Mouse (Mus musculus): ENCODE measurements around the gene Ccdc63.
"Not testable (repeated sequence)": the region's sequence is repeated elsewhere in the genome, so short reads cannot be mapped to it uniquely, and the experiment has no call there.

The Ccdc63 gene

DNA sequence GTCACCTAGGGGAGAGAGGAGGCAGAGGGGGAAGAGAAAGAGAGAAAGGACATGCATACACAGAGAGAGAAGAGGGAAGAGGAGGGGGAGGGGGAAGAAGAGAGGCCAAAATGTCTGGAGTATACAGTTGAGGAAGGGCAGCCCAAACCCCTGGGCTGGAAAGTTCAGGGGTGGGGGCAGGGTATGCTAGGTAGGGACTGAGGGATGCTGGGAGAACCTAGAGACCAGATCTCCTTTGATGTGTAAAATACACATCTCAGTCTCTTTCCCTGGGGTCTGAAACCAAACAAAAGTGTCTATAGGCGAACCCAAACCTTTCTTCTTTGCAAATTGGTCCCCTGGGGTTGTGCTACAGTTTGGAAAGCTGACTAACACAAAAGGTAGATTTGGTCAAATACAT lies 7.5 kb upstream of the Ccdc63 start:
- no peak for DNase-seq (ENCODE audit: low spot score)

DNA sequence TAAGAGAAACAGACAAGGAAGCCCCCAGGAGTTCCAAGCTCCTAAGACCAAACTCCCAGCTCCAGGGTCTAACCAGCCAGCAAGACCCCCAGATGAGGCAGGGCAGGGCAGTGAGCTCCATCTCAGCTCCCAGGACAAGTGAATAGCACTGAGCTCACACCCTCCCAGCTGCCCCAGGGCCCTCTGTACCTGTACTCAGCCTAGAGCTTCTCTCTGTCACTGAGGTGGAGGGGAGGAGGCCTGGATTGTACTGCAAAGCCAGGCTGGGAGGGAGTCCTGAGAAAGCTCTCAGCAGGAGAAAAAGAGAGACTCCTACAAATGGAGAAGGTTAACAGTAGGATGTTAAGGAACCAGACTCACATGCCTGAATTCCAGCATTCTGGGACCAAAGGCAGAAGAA lies 6.0 kb upstream of the Ccdc63 start:
- no peak for DNase-seq (ENCODE audit: low spot score)

DNA sequence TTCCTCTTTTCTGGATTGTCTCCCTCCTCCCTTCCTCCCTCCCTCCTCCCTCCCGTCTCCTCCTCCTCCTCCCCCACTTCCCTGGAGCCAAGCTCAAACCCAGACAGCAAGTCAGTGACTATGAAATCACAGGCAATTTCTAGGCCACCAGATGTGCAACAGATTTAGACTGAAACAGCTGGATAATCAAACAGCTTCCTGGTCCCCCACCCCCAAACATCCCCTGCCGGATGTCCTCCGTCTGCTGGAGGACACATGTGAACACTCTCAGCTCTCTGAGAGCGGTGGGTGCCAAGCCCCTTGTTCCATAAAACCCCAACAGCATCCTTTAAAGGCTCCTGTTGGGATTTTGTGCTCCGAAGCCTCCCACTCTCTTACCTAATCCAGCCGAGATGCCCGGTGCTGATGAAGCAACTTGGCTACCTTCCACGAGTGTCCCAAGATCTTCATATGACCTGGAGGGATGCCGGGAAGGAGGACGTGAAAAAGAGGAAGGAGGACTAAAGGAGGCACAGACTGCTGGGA lies 5.5 kb upstream of the Ccdc63 start:
- DNase-seq (ENCODE audit: low spot score) = no peak

DNA sequence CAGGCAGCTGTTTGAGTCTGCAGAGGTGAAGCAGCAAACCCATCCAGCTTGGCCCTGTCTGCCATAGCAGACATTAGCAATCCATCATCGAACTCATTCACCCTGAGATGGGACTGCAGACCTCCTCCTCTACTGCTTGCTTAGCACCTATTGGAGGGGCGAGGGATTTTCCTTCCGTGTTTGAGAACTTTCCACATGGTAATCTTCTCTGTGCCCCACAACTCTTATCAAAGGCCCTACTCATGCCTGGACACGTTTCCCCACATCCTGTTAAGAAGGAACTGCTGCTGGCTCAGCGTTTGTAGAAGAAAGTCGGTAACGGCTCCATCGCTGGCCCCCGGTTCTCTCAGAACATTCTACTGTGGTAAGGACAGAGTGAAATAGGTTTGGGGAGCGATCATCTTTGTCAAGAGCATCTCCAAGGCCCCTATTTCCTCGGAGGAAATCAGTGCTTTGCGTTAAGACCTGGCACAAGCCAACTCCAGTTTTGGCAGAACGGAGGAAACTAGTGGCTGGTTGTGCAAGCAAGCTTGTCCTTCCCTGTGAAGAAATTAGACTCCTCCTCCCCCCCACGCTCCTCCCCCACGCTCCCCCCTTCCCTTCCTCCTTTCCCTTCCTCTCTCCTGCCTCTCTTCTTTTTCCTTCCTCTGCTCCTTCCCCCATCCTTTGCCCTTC lies 4.9 kb upstream of the Ccdc63 start:
- no peak for DNase-seq (ENCODE audit: low spot score)

DNA sequence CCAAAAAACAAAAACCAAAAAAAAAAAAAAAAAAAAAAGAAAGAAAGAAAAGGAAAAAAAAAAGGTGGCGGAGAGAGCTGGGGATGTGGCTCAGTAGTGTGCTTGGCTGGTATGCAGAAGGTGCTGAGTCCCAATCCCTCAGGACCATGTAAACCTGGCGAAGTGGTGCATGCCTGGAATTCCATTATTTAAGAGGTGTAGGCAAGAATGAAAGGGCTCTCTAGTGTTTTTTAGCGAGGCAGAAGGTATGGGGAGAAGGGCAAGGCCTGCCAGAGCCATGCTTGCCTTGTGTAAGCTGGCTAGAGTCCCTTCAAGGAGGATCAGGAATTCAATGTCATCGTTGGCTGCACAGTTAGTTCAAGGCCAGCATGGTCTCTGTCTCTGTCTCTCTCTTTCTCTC lies 4.2 kb upstream of the Ccdc63 start:
- no peak for DNase-seq (ENCODE audit: low spot score)

DNA sequence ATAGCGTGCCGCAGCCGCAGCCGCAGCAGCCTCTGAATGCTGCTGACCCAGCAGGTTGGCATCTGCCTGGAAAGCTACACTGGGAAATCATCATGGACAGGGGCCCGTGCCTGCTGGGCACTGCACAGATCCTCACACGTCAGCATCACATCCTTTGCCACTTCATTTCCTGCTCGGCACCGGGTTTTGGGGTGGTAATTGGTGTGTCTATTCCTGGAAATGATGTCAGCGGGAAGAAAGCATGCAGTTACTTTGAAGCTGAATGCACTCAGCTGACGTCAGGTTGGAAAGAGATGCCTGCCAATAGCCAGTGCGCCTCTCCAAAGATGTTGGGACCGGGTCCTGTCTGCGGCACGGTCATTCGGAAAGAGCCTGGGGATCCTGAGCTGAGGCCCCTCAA lies 2.9 kb upstream of the Ccdc63 start:
- no peak for DNase-seq (ENCODE audit: low spot score)

DNA sequence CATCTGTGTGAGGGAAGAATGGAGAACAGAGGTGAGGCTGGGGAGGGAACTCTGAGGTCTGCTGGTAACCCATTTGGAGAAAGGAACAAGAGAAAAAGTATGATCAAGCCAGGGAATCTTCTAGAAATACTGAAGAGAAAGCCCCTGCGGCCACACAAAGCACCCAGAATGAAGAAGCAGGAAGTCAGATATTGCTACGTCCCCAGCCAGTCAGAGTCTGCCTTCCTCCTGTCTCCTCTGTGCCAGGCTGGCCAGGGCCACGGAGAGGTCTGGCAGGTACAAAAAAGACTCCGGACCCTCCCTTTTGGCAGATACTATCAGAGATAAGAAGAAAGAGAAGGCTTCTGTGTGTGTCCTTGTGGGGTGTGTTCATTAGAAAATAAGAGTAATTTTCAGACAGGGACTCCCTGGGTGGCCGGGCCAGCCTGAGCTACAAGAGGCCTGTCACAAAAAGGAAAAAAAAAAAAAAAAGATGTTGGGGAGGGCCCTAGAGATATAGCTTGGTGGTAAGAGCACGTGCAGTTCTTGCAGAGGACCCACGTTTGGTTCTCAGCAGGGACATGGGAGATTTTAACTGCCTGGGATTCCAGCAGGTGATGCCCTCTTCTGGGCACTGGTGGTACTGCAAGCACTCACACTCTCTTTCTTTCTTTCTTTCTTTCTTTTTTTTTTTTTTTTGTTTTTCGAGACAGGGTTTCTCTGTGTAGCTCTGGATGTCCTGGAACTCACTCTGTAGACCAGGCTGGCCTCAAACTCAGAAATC lies 1.8 kb upstream of the Ccdc63 start:
- peak; percentile 50 for DNase-seq (ENCODE audit: low spot score)

DNA sequence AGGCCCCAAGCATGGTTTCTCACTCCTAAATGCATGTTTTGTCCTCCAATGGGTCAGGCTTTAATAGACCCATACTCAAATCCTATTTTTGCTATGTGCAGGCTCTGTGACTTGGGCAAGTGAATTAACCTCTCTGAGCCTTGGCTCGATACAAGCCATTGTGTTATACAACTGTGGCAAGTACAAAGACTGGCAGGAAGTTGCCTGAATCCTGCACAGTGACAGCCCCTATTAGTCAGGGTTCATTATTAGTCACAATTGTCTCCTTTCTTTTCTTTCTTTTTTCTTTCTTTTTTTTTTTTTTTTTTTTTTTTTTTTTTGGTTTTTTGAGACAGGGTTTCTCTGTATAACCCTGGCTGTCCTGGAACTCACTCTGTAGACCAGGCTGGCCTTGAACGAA lies 852 bp downstream of the Ccdc63 start:
- not testable (repeated sequence) for DNase-seq (ENCODE audit: low spot score)

DNA sequence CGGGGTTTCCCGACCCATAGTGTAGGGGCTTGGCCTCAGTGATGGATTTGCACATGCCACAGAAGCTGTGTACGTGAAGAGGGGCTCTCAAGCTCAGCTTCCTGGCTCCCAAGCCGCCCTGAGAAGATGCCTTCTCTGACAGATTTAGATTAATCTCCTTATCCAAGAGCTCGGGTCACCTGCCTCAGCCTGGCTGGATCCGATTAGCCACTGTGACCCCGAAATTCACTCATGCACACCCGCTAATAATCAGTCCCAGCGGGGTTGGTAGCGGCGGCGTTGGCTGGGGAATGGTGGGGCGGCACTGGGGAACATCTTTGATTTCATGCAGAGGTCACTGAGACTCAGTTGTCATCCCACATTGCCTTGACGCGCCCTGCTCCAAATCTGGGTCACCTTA lies 1.8 kb downstream of the Ccdc63 start:
- peak; percentile 74 for DNase-seq (ENCODE audit: low spot score)

DNA sequence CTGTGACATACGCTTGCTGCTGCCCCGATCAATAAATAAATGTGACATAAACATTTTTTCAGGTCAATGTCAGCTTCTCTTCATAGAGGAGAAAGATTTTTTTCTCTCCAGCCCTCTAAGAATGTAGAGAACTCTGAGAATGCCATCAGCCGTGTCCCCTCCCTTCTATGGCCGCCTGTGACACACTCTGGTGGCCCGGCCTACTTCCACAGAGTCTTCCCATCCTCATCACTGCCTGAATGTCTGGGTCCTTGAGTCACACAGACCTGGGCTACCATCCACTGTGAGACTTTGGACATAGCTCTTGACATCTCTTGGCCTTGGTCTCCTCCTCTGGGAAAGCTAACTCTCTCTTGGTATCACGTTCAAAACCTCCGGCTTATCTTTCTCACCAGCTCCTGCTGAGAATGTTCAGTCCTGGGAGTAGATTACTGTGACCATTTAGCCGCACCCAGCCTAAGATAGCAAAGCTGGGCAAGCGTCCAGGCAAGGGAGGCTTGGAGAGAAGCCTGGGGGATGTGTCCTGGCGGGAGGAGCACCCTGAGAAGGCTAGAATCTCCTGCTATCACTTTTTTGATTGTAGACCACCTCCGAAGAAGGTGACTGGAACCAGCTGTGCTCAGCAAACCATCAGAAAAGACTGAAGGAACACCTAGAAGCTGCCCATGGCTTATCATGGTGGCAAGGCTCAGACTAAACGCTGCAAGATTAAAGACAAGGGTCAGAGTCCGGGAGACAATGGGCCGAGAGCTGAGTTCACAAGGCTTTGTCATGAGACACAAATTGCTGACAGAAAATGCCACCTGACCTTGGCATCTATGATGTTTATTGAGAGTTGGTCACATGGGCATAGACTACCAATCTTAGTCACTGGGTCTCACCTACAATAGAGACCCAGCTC lies 3.9 kb downstream of the Ccdc63 start:
- no peak for DNase-seq (ENCODE audit: low spot score)

DNA sequence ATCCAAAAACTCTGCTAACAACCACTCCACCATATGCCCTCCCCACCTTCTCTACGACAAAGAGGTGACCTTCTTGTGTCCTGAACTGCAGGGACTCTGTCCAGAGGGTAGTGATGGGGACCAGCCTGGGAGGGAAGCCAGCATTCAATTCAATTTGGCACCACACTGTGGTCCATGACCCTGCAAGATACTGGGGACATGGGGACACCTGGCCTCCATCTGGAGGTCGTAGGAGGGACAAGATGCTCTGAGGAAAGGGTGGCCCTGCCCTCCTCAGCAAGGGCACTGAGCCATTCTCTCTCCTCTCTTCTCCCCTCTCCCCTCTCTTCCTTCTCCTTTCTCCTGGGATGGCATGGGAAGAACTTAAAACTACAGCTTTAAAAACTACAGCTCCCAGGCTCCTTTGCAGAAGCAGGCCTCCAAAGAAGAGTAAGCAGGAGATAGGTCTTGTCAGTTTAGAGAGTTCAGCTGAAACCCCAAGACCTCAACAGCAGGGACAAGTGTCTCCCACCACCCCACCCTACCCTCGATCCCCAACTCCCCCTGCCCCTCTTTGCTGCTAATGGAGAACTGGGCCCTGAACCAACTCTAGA lies 5.2 kb downstream of the Ccdc63 start:
- DNase-seq (ENCODE audit: low spot score) = no peak

DNA sequence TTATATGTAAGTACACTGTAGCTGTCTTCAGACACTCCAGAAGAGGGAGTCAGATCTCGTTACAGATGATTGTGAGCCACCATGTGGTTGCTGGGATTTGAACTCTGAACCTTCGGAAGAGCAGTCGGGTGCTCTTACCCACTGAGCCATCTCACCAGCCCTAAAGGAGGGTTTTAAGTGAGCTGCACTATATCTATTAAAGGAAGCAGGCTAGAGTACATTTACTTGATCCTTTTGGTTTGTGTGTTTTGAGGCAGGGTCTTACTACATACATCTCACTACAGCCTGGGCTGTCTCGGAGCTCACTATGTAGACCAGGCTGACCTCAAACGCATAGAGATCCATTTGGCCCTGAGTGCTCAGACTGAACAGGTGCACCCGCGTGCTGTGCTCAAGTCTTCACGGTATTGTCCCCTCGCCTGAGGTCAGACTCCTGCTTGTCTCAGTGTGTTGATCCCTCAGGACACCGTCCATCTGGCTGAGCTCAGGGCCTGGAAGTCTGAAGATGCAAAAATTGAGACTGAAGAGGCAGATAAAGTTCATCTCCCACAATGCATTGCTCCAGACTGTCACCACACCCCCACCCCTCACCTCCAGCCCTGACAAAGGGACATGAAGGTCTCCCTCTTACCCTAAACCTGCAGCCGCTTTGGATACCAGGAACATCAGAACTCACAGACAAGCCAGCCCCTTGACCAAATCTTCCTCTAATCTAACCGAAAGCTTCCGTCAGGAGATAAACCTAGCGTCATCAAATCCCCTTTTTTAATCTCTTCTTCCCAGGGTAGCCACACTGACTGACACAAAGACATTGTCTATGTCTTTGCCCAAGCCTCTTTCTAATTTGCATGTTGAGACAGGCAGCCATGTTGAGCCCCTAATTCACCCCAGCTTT lies 6.0 kb downstream of the Ccdc63 start:
- DNase-seq (ENCODE audit: low spot score) = no peak

DNA sequence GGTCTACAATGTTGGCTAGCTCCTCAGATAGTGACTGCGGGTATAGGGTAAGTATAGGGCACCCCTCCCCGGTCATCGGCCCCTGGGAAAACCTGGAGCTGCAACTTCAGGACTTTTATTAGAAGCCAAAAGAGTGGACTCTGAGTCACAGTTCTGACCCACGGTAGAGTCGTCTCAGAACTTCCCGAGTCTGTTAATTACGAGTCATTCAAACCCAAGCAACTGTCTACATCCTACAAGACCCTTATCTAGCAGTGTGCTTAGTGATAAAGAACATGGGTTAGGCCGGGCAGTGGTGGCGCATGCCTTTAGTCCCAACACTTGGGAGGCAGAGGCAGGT lies 7.6 kb downstream of the Ccdc63 start:
- no peak for DNase-seq (ENCODE audit: low spot score)

DNA sequence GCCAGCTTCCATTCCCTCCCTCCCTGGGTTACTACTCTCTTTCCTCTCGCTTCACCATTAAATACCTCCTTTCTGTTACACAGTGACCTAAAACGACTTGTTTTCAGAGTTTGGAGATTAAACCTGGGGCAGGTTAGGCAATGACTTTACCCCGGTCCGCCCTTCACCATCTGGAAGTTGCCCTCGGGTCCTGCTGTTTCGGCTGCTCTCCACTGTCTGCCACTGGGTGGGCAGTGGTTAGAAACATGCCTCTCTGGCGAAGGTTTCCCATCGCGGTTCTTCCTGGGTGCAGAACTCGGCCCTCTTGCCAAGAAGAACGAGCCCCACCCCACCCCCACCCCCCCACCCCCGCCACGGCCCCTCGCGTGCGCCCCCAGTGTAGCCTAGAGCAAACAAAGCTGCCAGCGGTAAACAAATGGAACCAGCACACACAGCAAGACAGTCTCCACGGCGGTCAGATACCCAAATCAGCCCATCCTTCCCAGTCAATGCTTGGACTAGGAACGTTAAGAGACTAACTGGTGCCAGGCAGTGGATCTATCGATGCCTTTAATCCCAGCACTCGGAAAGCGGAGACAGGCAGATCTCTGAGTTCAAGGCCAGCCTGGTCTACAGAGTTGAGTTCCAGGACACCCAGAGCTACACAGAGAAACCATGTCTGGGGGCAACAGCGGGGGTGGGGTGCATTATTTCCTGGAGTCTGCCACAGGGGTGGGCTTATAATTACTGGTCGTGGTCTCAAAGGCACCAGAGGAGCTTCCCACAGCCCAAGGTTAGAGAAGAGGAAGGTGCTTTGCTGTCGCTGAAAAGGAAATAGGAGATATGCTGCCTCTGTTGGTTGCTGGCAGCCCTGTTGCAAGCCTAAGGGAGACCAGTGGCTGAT lies 8.2 kb downstream of the Ccdc63 start:
- no peak for DNase-seq (ENCODE audit: low spot score)

DNA sequence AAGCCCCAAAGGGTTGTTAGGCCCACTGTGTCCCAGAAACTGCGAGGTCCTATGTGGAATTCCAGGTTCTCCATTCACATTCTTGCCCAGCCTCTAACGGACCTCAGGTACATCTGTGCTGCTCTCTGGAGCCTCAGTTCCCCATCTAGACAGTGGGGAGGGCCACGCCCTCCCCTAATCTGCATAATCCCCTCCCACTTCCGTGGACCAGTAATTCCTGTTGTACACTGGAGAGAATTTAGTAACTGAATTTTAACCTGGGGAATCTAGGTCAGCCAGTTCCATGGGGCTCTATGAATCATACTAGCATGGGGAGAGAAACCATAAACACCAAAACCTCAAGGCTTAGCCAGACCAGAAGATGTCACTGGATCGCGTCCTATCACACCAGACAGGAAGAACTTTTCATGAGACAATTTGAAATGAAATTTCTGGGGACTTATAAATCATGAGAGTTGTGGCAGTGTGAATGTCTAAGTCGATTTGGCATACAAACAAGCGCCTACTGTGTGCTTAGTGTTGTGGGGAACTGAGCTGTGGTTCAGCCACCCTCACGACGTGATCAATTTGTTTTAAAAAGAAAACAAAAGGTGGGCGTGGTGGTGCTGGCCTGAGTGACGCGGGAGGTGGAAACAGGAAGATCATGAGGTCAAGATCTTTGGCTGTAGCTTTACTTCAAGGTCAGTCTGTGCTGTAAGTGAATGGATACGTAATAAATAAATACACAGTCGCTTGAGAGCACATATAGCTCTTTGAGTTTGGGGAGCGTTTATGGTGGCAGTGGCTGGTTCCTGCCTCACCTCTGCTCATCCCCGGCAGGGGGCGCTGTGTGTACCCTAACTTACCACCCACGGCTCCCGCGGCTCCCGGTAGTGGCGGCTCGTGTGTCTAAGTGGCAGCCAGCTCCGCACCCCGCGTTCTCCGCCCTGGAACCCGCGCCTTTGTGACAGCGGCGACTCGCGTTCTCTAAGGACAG lies 9.3 kb downstream of the Ccdc63 start:
- DNase-seq (ENCODE audit: low spot score) = peak; percentile 89

DNA sequence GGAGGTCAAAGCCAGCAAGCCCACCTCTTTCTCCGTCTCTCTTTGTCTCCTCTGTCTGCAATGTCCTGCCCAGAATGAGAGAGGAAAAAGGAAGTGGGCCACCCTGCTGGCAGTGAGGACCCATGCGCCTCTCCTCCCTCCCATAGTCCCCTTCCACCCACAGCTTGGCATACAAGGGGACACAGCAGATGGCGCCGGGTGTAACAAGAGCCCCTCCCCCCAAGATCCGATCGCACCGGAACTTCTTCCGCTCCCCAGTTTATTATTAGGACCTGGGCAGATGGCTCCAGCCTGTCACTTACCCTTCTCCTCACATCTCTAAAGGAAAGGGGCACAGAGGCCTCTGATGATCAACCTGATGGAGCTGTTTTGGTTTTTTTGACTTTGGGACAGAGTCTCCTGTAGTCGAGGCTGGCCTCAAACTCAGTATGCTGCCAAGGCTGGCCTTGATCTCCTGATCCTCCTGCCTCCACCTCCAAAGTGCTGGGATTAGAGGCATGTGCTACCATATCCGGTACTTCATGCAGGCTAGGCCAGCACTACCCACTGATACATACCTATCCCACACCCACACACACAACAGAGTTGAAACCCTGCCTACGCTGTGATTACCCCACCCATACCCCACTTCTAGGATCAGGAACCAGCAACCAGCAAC lies 10.2 kb downstream of the Ccdc63 start:
- no peak for DNase-seq (ENCODE audit: low spot score)

DNA sequence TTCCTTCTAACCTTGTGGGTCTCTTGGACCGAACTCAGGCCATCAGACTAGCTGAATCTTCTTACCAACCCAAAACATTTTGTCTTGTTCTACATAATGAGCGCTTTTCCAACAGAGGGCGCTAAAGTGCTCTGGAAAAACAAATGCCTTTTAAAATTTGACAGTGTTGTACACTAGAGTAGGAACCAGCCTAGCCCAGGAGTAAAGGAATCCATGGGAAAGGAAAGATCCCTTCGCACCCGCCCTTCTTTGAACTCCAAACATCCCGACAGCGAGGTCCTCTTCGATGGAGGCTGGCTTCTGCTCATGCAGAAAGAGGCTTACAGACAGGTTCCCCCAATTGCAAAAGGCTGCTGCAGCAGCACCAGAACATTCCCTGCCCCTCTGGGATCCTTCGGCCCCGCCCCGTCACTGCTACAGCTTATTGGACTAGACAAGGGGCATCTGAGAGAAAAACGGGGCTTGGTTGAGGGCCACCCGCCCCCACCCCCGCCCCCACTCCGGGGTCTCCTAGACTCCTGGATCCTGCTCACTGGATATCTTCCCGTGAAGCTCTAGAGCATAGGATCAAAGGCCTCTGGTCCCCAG lies 11.5 kb downstream of the Ccdc63 start:
- DNase-seq (ENCODE audit: low spot score) = peak; percentile 89

DNA sequence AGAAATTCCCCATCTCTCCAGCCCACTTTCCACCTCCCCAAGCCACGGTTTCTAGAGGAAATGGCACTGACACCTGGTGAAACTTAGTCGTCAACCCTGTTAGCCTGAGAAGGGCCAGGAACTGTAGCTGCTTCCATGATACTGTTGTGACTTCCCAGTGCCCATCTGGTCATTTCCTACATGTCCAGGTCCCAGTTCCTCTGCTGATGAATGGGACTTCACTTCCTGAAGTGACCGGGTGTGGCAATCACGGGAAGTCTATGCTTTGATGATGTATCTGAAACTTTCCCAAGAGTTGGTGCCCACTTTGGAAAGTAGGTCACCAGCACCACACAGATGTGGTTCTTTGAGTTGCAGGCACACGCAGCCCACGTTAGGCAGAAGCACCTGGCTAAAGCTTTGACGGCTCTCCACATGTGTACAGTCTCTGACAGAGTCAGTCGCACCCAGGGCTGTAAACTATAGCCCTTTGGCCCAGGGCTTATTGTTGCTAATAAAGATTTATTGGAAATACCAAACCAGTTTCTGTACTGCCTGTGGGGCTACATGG lies 15.3 kb downstream of the Ccdc63 start:
- no peak for DNase-seq (ENCODE audit: low spot score)

All from retina, embryonic 14.5 days (tissue).